8 mouse cellular contexts compared by ENCODE assay signal in the genomic region with DNA sequence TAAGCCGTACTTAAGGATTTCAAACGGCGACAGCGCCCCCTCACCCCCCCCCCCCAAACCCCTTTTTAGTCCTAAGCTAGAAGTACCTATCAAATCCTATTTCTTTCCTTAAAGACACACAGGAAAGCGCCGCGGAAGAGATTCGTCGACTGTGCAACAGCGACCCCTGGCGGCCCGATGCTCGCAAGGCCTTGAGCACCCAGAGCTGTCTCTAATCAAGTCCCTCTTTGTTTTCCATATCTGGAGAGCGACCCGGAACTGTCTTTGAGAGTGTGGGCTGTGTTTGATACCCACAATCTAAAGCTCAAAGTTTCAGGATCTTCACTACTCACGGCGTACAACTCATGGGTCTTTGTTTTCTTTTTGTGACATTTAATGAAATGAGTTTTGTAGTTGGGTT.
DNase-seq lines count a peak whose midpoint lies in the region; ATAC-seq and TF ChIP-seq lines count a peak whose summit lies in the region.

No protein-coding gene starts in this region.

- H3K4me3 ChIP-seq in bone marrow macrophage, adult 2 months (ENCODE audit: insufficient read depth, low read length) = peak overlapping the region; percentile 64
- peak overlapping the region; percentile 48 for H3K4me3 ChIP-seq in embryonic fibroblast, embryonic 13.5 days (ENCODE audit: insufficient read depth, low read length)
- H3K4me3 ChIP-seq in heart, embryonic 10.5 days = peak overlapping the region; percentile 65
- H3K4me3 ChIP-seq in kidney, embryonic 15.5 days (replicated peaks) = peak overlapping the region; percentile 56

- H3K9me3 ChIP-seq in heart, embryonic 10.5 days = no peaks in the 10 kb centered on the region
- H3K9me3 ChIP-seq in kidney, embryonic 15.5 days (replicated peaks) = no peaks in the 10 kb centered on the region

- no peak for TF ChIP-seq POLR2A in bone marrow macrophage, adult 2 months (IDR thresholded peaks at IDR 0.05; ENCODE audit: borderline replicate concordance, low read depth, low read length)
- TF ChIP-seq POLR2A in embryonic fibroblast, embryonic 13.5 days (IDR thresholded peaks at IDR 0.05; ENCODE audit: low read depth, low read length) = no peak; the same call in 1 of the 2 replicates

- peak overlapping the region; percentile 74 for H3K4me2 ChIP-seq in kidney, embryonic 15.5 days

- H3K27ac ChIP-seq in bone marrow macrophage, adult 2 months (ENCODE audit: insufficient read depth, low read depth, low read length) = peak overlapping the region; percentile 93
- peak overlapping the region; percentile 100 for H3K27ac ChIP-seq in embryonic fibroblast, embryonic 13.5 days (ENCODE audit: insufficient read depth, low read length)
- H3K27ac ChIP-seq in heart, embryonic 10.5 days = peak overlapping the region; percentile 94
- H3K27ac ChIP-seq in kidney, embryonic 15.5 days = peak overlapping the region; percentile 97

- DNase-seq in 416B (ENCODE audit: low read depth) (peak; percentile 91), liver (peak; percentile 86)
- peak; percentile 95 for DNase-seq in heart, embryonic 10.5 days (ENCODE audit: low spot score)
- peak; percentile 85 to 96 for DNase-seq in spleen, postnatal 4 days (ENCODE audit: low spot score in 2 of 2)

- peak; percentile 94 for ATAC-seq in kidney, embryonic 15.5 days (replicated peaks; ENCODE audit: low FRiP score)
- ATAC-seq in monocyte, adult 5-6 weeks (replicated peaks; ENCODE audit: insufficient number of reproducible peaks, low FRiP score, low TSS enrichment, poor library complexity, severe bottlenecking) = peak; percentile 80

- peak overlapping the region; percentile 58 for H3K9ac ChIP-seq in kidney, embryonic 15.5 days

- no peaks in the 10 kb centered on the region for H3K36me3 ChIP-seq in heart, embryonic 10.5 days
- H3K36me3 ChIP-seq in kidney, embryonic 15.5 days = no peaks in the 10 kb centered on the region

- WGBS in heart, embryonic 10.5 days = under 1% methylated on average over 17 of the region's 17 CpGs
- 1% methylated on average over 17 of the region's 17 CpGs for WGBS in kidney, embryonic 15.5 days

- H3K4me1 ChIP-seq in bone marrow macrophage, adult 2 months (ENCODE audit: control insufficient read depth, insufficient read depth, low read length) = peaks cover 9% of the 10 kb centered on the region
- no peaks in the 10 kb centered on the region for H3K4me1 ChIP-seq in embryonic fibroblast, embryonic 13.5 days (ENCODE audit: control insufficient read depth, insufficient read depth, low read length)
- H3K4me1 ChIP-seq in heart, embryonic 10.5 days = no peaks in the 10 kb centered on the region
- H3K4me1 ChIP-seq in kidney, embryonic 15.5 days = 0 out of 2 replicates have a peak, but pooled peaks cover 7% of the 10 kb centered on the region

- H3K27me3 ChIP-seq in heart, embryonic 10.5 days (ENCODE audit: insufficient read depth, poor library complexity, severe bottlenecking) = no peaks in the 10 kb centered on the region
- no peaks in the 10 kb centered on the region for H3K27me3 ChIP-seq in kidney, embryonic 15.5 days

- TF ChIP-seq CTCF in bone marrow macrophage, adult 2 months (IDR thresholded peaks at IDR 0.05; ENCODE audit: low read depth, low read length) = peak; percentile 86
- TF ChIP-seq CTCF in embryonic fibroblast, embryonic 13.5 days (IDR thresholded peaks at IDR 0.05; ENCODE audit: borderline replicate concordance, insufficient read depth, low read length) = peak; percentile 78

Comparison
In these comparisons a context has a peak if more than half of its experiments do, and no peak if none do; other contexts are left out.
1. Peak in every context shown above with its lines: DNase-seq, ATAC-seq, H3K4me3 ChIP-seq and H3K27ac ChIP-seq.